Mouse (Mus musculus): ENCODE data around the gene Nrxn3. TPM values are rescaled to one million over a fixed set of nuclear protein-coding genes. Genes with fewer than 3 reads are reported as not detected.

Gene Nrxn3
- polyA plus RNA-seq, 1 experiment from 2014 or later: 94.1 TPM

GRCm38 (mm10) chr12:89530679-89531350 lies 808.1 kb downstream of the Nrxn3 start:
- no peaks in the 10 kb centered on the region for H3K4me1 ChIP-seq (replicated peaks)
- no peaks in the 10 kb centered on the region for H3K9me3 ChIP-seq
- H3K9ac ChIP-seq: no peak overlapping the region
- H3K36me3 ChIP-seq: no peaks in the 10 kb centered on the region
- 2% methylated on average over 4 of the region's 4 CpGs for WGBS
- no peak overlapping the region for H3K4me2 ChIP-seq
- no peak overlapping the region for H3K27ac ChIP-seq (replicated peaks)
- ATAC-seq (ENCODE audit: low FRiP score, low read depth): peak; percentile 45; the same call in 1 of the 2 replicates
- no peaks in the 10 kb centered on the region for H3K27me3 ChIP-seq
- no peak overlapping the region for H3K4me3 ChIP-seq

DNA sequence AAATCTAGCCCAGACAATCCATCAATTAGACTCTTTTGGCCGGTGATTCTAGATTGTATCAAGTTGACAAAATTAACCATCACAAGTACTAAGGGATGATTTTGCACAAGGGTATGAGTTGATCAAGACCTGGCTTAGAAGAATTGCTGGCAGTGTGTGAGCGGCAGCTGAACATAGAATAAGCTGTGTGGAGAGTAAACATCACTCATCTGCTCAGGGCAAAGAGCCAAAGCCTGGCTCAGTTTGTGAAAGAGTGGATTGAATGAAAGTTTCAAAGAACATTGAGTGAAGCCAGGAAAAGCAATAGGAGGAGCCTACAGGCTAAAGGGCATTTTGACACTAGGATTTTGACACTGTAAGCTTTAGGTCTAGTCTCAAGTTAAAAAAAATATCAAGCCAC lies 828.6 kb downstream of the Nrxn3 start:
- Histone ChIP-seq H3K27ac (replicated peaks) (no peak overlapping the region), H3K9ac (no peak overlapping the region), H3K9me3 (no peaks in the 10 kb centered on the region), H3K36me3 (no peaks in the 10 kb centered on the region), H3K4me1 (replicated peaks) (no peaks in the 10 kb centered on the region), H3K4me2 (no peak overlapping the region), H3K4me3 (no peak overlapping the region), H3K27me3 (no peaks in the 10 kb centered on the region)
- WGBS: 66% methylated on average over 2 of the region's 2 CpGs
- ATAC-seq (ENCODE audit: low FRiP score, low read depth): no peak

GRCm38 (mm10) chr12:89553223-89553880 lies 830.7 kb downstream of the Nrxn3 start:
- Histone ChIP-seq H3K9me3 (no peaks in the 10 kb centered on the region), H3K27ac (replicated peaks) (no peak overlapping the region), H3K4me1 (replicated peaks) (no peaks in the 10 kb centered on the region), H3K4me2 (no peak overlapping the region), H3K9ac (no peak overlapping the region), H3K27me3 (no peaks in the 10 kb centered on the region), H3K4me3 (no peak overlapping the region), H3K36me3 (no peaks in the 10 kb centered on the region)
- no peak for ATAC-seq (ENCODE audit: low FRiP score, low read depth)
- WGBS: 50% methylated on average over 4 of the region's 4 CpGs

GRCm38 (mm10) chr12:89554171-89554570 lies 831.5 kb downstream of the Nrxn3 start:
- Histone ChIP-seq H3K4me1 (replicated peaks) (no peaks in the 10 kb centered on the region), H3K27ac (replicated peaks) (no peak overlapping the region), H3K4me2 (no peak overlapping the region), H3K9ac (no peak overlapping the region), H3K9me3 (no peaks in the 10 kb centered on the region), H3K4me3 (no peak overlapping the region), H3K36me3 (no peaks in the 10 kb centered on the region), H3K27me3 (no peaks in the 10 kb centered on the region)
- no peak for ATAC-seq (ENCODE audit: low FRiP score, low read depth)
- 78% methylated on average over 2 of the region's 2 CpGs for WGBS

GRCm38 (mm10) chr12:89554740-89555430 lies 832.2 kb downstream of the Nrxn3 start:
- 71% methylated on average over 2 of the region's 2 CpGs for WGBS
- Histone ChIP-seq H3K27me3 (no peaks in the 10 kb centered on the region), H3K4me2 (no peak overlapping the region), H3K27ac (replicated peaks) (no peak overlapping the region), H3K4me1 (replicated peaks) (no peaks in the 10 kb centered on the region), H3K9me3 (no peaks in the 10 kb centered on the region), H3K9ac (no peak overlapping the region), H3K4me3 (no peak overlapping the region), H3K36me3 (no peaks in the 10 kb centered on the region)
- no peak; the same call in 1 of the 2 replicates for ATAC-seq (ENCODE audit: low FRiP score, low read depth)

DNA sequence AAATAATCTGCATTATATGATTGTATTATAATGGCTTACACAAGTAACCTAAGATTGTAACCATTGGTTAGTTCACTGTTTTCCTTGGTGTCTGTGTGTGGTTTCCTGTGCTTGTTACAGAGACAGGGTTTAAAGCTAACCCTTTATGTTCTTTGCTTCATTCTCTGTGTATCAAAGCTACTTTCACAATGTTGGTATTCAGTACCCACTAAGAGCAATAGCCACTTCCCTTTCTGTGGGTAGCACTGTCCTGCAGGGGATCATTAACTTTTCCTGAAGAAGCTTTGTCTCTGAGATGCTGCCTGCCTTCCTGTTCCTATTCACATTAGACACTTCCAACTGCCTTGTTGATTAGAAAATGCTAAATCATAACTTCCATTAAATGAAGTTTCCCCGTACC lies 836.2 kb downstream of the Nrxn3 start:
- H3K36me3 ChIP-seq: no peaks in the 10 kb centered on the region
- no peaks in the 10 kb centered on the region for H3K4me1 ChIP-seq (replicated peaks)
- H3K27me3 ChIP-seq: no peaks in the 10 kb centered on the region
- H3K9me3 ChIP-seq: no peaks in the 10 kb centered on the region
- H3K4me2 ChIP-seq: no peak overlapping the region
- ATAC-seq (ENCODE audit: low FRiP score, low read depth): no peak
- no peak overlapping the region for H3K27ac ChIP-seq (replicated peaks)
- no peak overlapping the region for H3K9ac ChIP-seq
- no peak overlapping the region for H3K4me3 ChIP-seq
- WGBS: 92% methylated on average over 1 of the region's 1 CpGs

DNA sequence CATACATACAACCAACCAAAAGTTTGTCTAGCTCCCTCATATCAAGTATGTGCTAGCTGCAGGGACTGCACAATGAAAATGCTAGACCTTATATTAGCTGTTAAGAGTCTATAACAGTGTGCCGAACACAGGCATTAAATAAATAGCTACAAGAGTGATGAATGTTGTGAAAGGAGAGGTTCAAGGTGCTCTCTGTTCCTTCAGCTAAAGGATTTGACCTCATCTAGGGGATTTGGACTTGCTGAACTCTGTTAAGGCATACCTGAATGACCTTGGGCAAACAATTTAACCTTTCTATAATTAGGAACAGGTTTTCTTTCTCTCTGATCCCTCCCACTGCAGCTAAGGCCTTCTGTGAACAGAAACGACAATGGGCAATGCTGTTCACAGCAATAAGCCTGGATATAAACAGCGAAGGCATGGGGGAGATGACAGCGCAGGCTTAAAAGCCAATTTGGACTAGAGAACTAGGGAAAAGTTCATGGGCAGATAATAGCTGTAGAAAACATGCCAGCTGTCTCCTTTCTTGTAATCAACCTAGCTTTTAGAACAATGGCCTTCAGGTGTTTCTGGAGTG lies 839.4 kb downstream of the Nrxn3 start:
- WGBS: 84% methylated on average over 4 of the region's 4 CpGs
- Histone ChIP-seq H3K9ac (no peak overlapping the region), H3K27ac (replicated peaks) (no peak overlapping the region), H3K9me3 (no peaks in the 10 kb centered on the region), H3K36me3 (no peaks in the 10 kb centered on the region), H3K4me1 (replicated peaks) (no peaks in the 10 kb centered on the region), H3K4me3 (no peak overlapping the region), H3K4me2 (no peak overlapping the region), H3K27me3 (no peaks in the 10 kb centered on the region)
- no peak for ATAC-seq (ENCODE audit: low FRiP score, low read depth)

DNA sequence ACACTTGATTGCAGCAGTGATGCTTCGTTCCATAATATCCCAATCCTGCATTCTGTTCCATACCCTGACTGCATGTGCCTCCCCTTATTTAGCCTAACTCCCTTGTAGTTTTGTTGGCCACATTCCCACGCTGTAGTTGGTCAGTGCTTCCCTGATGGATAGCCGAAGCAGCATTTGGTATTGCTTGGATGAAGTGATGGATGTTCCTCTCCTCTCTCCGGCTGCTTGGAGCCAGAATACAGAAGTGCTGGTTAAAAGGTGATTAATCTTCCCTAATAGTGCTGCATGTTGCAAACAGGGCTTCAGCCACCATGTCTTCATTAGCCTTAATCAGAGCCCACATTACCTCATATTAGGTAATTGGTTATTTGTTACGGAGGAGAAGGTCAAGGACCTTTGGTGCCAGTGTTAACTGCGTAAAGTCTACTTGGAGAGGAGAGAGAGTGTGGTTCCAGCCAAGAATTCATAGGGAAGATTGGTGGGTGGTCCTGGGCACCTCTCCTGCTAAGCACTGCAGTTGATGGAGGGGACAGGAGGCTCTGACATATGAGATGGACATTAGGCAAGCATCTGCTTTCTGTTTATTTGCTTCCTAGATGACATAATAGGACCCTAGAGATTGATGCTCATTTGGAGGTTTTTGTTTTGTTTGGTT lies 846.2 kb downstream of the Nrxn3 start:
- Histone ChIP-seq H3K4me2 (no peak overlapping the region), H3K9me3 (no peaks in the 10 kb centered on the region), H3K27me3 (no peaks in the 10 kb centered on the region), H3K9ac (no peak overlapping the region), H3K36me3 (no peaks in the 10 kb centered on the region), H3K4me3 (no peak overlapping the region), H3K27ac (replicated peaks) (no peak overlapping the region), H3K4me1 (replicated peaks) (peaks cover 11% of the 10 kb centered on the region; the same call in 1 of the 2 replicates)
- ATAC-seq (ENCODE audit: low FRiP score, low read depth): peak; percentile 56; the same call in 1 of the 2 replicates
- WGBS: 47% methylated on average over 6 of the region's 6 CpGs

GRCm38 (mm10) chr12:89592459-89592858 lies 869.8 kb downstream of the Nrxn3 start:
- no peaks in the 10 kb centered on the region for H3K9me3 ChIP-seq
- no peak overlapping the region for H3K9ac ChIP-seq
- H3K36me3 ChIP-seq: no peaks in the 10 kb centered on the region
- H3K4me1 ChIP-seq (replicated peaks): no peaks in the 10 kb centered on the region
- no peak overlapping the region for H3K27ac ChIP-seq (replicated peaks)
- 83% methylated on average over 4 of the region's 4 CpGs for WGBS
- ATAC-seq (ENCODE audit: low FRiP score, low read depth): no peak
- H3K4me3 ChIP-seq: no peak overlapping the region
- H3K4me2 ChIP-seq: no peak overlapping the region
- no peaks in the 10 kb centered on the region for H3K27me3 ChIP-seq

DNA sequence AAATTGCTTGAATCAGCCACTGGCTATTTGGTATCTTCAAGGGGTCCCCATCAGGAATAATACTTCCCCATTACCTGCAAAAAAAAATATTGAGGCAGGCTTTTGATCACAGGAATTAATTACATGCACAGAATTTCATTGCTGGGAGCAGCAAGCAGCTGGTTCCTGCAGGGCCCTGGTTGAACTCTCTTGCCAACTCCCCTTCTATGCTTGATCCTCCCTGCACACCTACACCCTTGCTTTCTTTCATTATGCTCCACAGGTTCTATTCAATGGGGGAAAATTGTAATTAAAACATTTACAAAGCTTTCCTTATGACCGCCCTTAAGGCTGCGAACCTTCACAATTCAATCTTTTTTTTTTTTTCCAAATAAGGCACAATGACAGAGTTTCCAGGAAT lies 891.0 kb downstream of the Nrxn3 start:
- ATAC-seq (ENCODE audit: low FRiP score, low read depth): no peak
- H3K36me3 ChIP-seq: no peaks in the 10 kb centered on the region
- H3K27ac ChIP-seq (replicated peaks): no peak overlapping the region
- H3K9me3 ChIP-seq: no peaks in the 10 kb centered on the region
- WGBS: 42% methylated on average over 2 of the region's 2 CpGs
- no peaks in the 10 kb centered on the region for H3K27me3 ChIP-seq
- H3K4me2 ChIP-seq: no peak overlapping the region
- H3K4me1 ChIP-seq (replicated peaks): peaks cover 11% of the 10 kb centered on the region; the same call in 1 of the 2 replicates
- no peak overlapping the region for H3K9ac ChIP-seq
- H3K4me3 ChIP-seq: no peak overlapping the region

GRCm38 (mm10) chr12:89625746-89626145 lies 903.1 kb downstream of the Nrxn3 start:
- no peak for ATAC-seq (ENCODE audit: low FRiP score, low read depth)

More at GRCm38 (mm10) chr12:89625746-89626145, 903.1 kb downstream of the Nrxn3 start:
- H3K27me3 ChIP-seq: no peaks in the 10 kb centered on the region
- no peak overlapping the region for H3K27ac ChIP-seq (replicated peaks)
- WGBS: 74% methylated on average over 4 of the region's 4 CpGs
- H3K4me1 ChIP-seq (replicated peaks): no peaks in the 10 kb centered on the region
- H3K4me3 ChIP-seq: no peak overlapping the region
- no peak overlapping the region for H3K9ac ChIP-seq
- H3K9me3 ChIP-seq: no peaks in the 10 kb centered on the region
- no peaks in the 10 kb centered on the region for H3K36me3 ChIP-seq
- H3K4me2 ChIP-seq: no peak overlapping the region
